Mouse (Mus musculus): ENCODE data around the gene Rapgef2. TPM values are rescaled to one million over a fixed set of nuclear protein-coding genes. Genes with fewer than 3 reads are reported as not detected.

Rapgef2 gene
- polyA plus RNA-seq, 1 experiment from 2014 or later: 9.7 TPM

GRCm38 (mm10) chr3:79270980-79271555 lies 15.2 kb downstream of the Rapgef2 start:
- DNase-seq (ENCODE audit: low spot score) (peak; percentile 62), ATAC-seq (peak; percentile 66; the same call in 1 of the 2 replicates)
- Histone ChIP-seq H3K4me2 (ENCODE audit: low read length) (0 out of 2 replicates have a peak overlapping the region, but pooled peaks have one; percentile 0), H3K9ac (ENCODE audit: low read length) (0 out of 2 replicates have a peak overlapping the region, but pooled peaks have one; percentile 29), H3K27ac (ENCODE audit: low read depth, low read length) (no peak overlapping the region; the same call in 1 of the 2 replicates), H3K4me3 (ENCODE audit: low read depth, low read length) (no peak overlapping the region), H3K36me3 (ENCODE audit: control insufficient read depth, insufficient read depth, low read length) (no peaks in the 10 kb centered on the region), H3K4me1 (ENCODE audit: control insufficient read depth, insufficient read depth, low read length) (peaks cover 9% of the 10 kb centered on the region; the same call in 1 of the 2 replicates), H3K27me3 (replicated peaks; ENCODE audit: control insufficient read depth, insufficient read depth, low read length) (no peaks in the 10 kb centered on the region), H3K9me3 (replicated peaks; ENCODE audit: control insufficient read depth, low read length) (no peaks in the 10 kb centered on the region)
- WGBS: 28% methylated on average over 12 of the region's 12 CpGs

- no peak overlapping the region for H3K4me2 ChIP-seq (ENCODE audit: low read length)
- H3K4me1 ChIP-seq (ENCODE audit: control insufficient read depth, insufficient read depth, low read length): peaks cover 3% of the 10 kb centered on the region; the same call in 1 of the 2 replicates
- WGBS: 88% methylated on average over 8 of the region's 8 CpGs
- H3K27ac ChIP-seq (ENCODE audit: low read depth, low read length): no peak overlapping the region
- no peak overlapping the region for H3K9ac ChIP-seq (ENCODE audit: low read length)
- no peaks in the 10 kb centered on the region for H3K27me3 ChIP-seq (replicated peaks; ENCODE audit: control insufficient read depth, insufficient read depth, low read length)
- DNase-seq (ENCODE audit: low spot score) (no peak), ATAC-seq (no peak)
- H3K4me3 ChIP-seq (ENCODE audit: low read depth, low read length): no peak overlapping the region
- H3K9me3 ChIP-seq (replicated peaks; ENCODE audit: control insufficient read depth, low read length): no peaks in the 10 kb centered on the region
- H3K36me3 ChIP-seq (ENCODE audit: control insufficient read depth, insufficient read depth, low read length): no peaks in the 10 kb centered on the region
These were observed 16.4 kb downstream of the Rapgef2 start for GRCm38 (mm10) chr3:79269872-79270271.

GRCm38 (mm10) chr3:79266976-79267375 lies 19.3 kb downstream of the Rapgef2 start:
- Histone ChIP-seq H3K9ac (ENCODE audit: low read length) (no peak overlapping the region), H3K27me3 (replicated peaks; ENCODE audit: control insufficient read depth, insufficient read depth, low read length) (no peaks in the 10 kb centered on the region), H3K9me3 (replicated peaks; ENCODE audit: control insufficient read depth, low read length) (no peaks in the 10 kb centered on the region), H3K4me3 (ENCODE audit: low read depth, low read length) (no peak overlapping the region), H3K27ac (ENCODE audit: low read depth, low read length) (no peak overlapping the region), H3K4me1 (ENCODE audit: control insufficient read depth, insufficient read depth, low read length) (peaks cover 3% of the 10 kb centered on the region; the same call in 1 of the 2 replicates), H3K36me3 (ENCODE audit: control insufficient read depth, insufficient read depth, low read length) (no peaks in the 10 kb centered on the region), H3K4me2 (ENCODE audit: low read length) (no peak overlapping the region)
- ATAC-seq: no peak
- DNase-seq (ENCODE audit: low spot score): no peak
- WGBS: 86% methylated on average over 6 of the region's 6 CpGs

- WGBS: 79% methylated on average over 6 of the region's 6 CpGs
- no peak for ATAC-seq
These were observed 24.5 kb downstream of the Rapgef2 start for GRCm38 (mm10) chr3:79261816-79262316.

GRCm38 (mm10) chr3:79254023-79254422 lies 32.3 kb downstream of the Rapgef2 start:
- H3K4me2 ChIP-seq (ENCODE audit: low read length): no peak overlapping the region
- ATAC-seq (no peak), DNase-seq (ENCODE audit: low spot score) (no peak)
- H3K4me1 ChIP-seq (ENCODE audit: control insufficient read depth, insufficient read depth, low read length): peaks cover 4% of the 10 kb centered on the region; the same call in 1 of the 2 replicates
- no peak overlapping the region for H3K4me3 ChIP-seq (ENCODE audit: low read depth, low read length)
- no peaks in the 10 kb centered on the region for H3K36me3 ChIP-seq (ENCODE audit: control insufficient read depth, insufficient read depth, low read length)
- H3K27me3 ChIP-seq (replicated peaks; ENCODE audit: control insufficient read depth, insufficient read depth, low read length): no peaks in the 10 kb centered on the region
- H3K9me3 ChIP-seq (replicated peaks; ENCODE audit: control insufficient read depth, low read length): peaks cover 5% of the 10 kb centered on the region; the same call in 1 of the 2 replicates
- H3K9ac ChIP-seq (ENCODE audit: low read length): no peak overlapping the region
- H3K27ac ChIP-seq (ENCODE audit: low read depth, low read length): no peak overlapping the region
- 91% methylated on average over 3 of the region's 3 CpGs for WGBS

More at GRCm38 (mm10) chr3:79261816-79262316, 24.5 kb downstream of the Rapgef2 start:
- Histone ChIP-seq H3K4me1 (ENCODE audit: control insufficient read depth, insufficient read depth, low read length) (no peaks in the 10 kb centered on the region), H3K9me3 (replicated peaks; ENCODE audit: control insufficient read depth, low read length) (peaks cover 5% of the 10 kb centered on the region; the same call in 1 of the 2 replicates), H3K27me3 (replicated peaks; ENCODE audit: control insufficient read depth, insufficient read depth, low read length) (no peaks in the 10 kb centered on the region), H3K4me2 (ENCODE audit: low read length) (no peak overlapping the region), H3K4me3 (ENCODE audit: low read depth, low read length) (no peak overlapping the region), H3K36me3 (ENCODE audit: control insufficient read depth, insufficient read depth, low read length) (no peaks in the 10 kb centered on the region), H3K9ac (ENCODE audit: low read length) (no peak overlapping the region), H3K27ac (ENCODE audit: low read depth, low read length) (no peak overlapping the region)
- DNase-seq (ENCODE audit: low spot score): no peak

- H3K27me3 ChIP-seq (replicated peaks; ENCODE audit: control insufficient read depth, insufficient read depth, low read length): no peaks in the 10 kb centered on the region
- no peak overlapping the region for H3K9ac ChIP-seq (ENCODE audit: low read length)
- no peak overlapping the region for H3K4me3 ChIP-seq (ENCODE audit: low read depth, low read length)
- DNase-seq (ENCODE audit: low spot score) (no peak), ATAC-seq (no peak)
- peaks cover 6% of the 10 kb centered on the region; the same call in 1 of the 2 replicates for H3K4me1 ChIP-seq (ENCODE audit: control insufficient read depth, insufficient read depth, low read length)
- 74% methylated on average over 9 of the region's 9 CpGs for WGBS
- H3K27ac ChIP-seq (ENCODE audit: low read depth, low read length): no peak overlapping the region
- no peak overlapping the region for H3K4me2 ChIP-seq (ENCODE audit: low read length)
- H3K9me3 ChIP-seq (replicated peaks; ENCODE audit: control insufficient read depth, low read length): peaks cover 5% of the 10 kb centered on the region; the same call in 1 of the 2 replicates
- no peaks in the 10 kb centered on the region for H3K36me3 ChIP-seq (ENCODE audit: control insufficient read depth, insufficient read depth, low read length)
These were observed 32.9 kb downstream of the Rapgef2 start for GRCm38 (mm10) chr3:79253416-79253815.

GRCm38 (mm10) chr3:79252921-79253394 lies 33.4 kb downstream of the Rapgef2 start:
- Histone ChIP-seq H3K36me3 (ENCODE audit: control insufficient read depth, insufficient read depth, low read length) (no peaks in the 10 kb centered on the region), H3K27ac (ENCODE audit: low read depth, low read length) (no peak overlapping the region), H3K27me3 (replicated peaks; ENCODE audit: control insufficient read depth, insufficient read depth, low read length) (no peaks in the 10 kb centered on the region), H3K4me3 (ENCODE audit: low read depth, low read length) (no peak overlapping the region), H3K9me3 (replicated peaks; ENCODE audit: control insufficient read depth, low read length) (peaks cover 3% of the 10 kb centered on the region; the same call in 1 of the 2 replicates), H3K4me2 (ENCODE audit: low read length) (no peak overlapping the region), H3K9ac (ENCODE audit: low read length) (no peak overlapping the region), H3K4me1 (ENCODE audit: control insufficient read depth, insufficient read depth, low read length) (peaks cover 6% of the 10 kb centered on the region; the same call in 1 of the 2 replicates)
- WGBS: 46% methylated on average over 5 of the region's 5 CpGs
- DNase-seq (ENCODE audit: low spot score) (no peak), ATAC-seq (no peak)

GRCm38 (mm10) chr3:79249955-79250354 lies 36.4 kb downstream of the Rapgef2 start:
- DNase-seq (ENCODE audit: low spot score) (peak; percentile 84), ATAC-seq (peak; percentile 42; the same call in 1 of the 2 replicates)
- Histone ChIP-seq H3K36me3 (ENCODE audit: control insufficient read depth, insufficient read depth, low read length) (no peaks in the 10 kb centered on the region), H3K4me3 (ENCODE audit: low read depth, low read length) (no peak overlapping the region), H3K9ac (ENCODE audit: low read length) (no peak overlapping the region), H3K27me3 (replicated peaks; ENCODE audit: control insufficient read depth, insufficient read depth, low read length) (no peaks in the 10 kb centered on the region), H3K4me2 (ENCODE audit: low read length) (no peak overlapping the region), H3K9me3 (replicated peaks; ENCODE audit: control insufficient read depth, low read length) (no peaks in the 10 kb centered on the region), H3K27ac (ENCODE audit: low read depth, low read length) (no peak overlapping the region), H3K4me1 (ENCODE audit: control insufficient read depth, insufficient read depth, low read length) (peaks cover 8% of the 10 kb centered on the region; the same call in 1 of the 2 replicates)
- WGBS: 68% methylated on average over 1 of the region's 1 CpGs

Measured in forebrain, embryonic 14.5 days (tissue).